16 mouse cellular contexts compared by ENCODE assay signal in genomic region chr6:113904406-113904805, GRCm38 (mm10).
"Had no signal": no experiment of that assay in that cellular context is flagged by ENCODE, and none has a peak within 500 bp of the region (broad histone marks: within the 10 kb centered on the region; RNA-seq: fewer than 3 reads in every experiment).

No protein-coding gene starts in this region.

- H3K27me3 ChIP-seq: midbrain, embryonic 13.5 days; neural tube, embryonic 13.5 days; neural tube, embryonic 15.5 days; stomach, embryonic 15.5 days had no signal

- H3K9me3 ChIP-seq: midbrain, embryonic 13.5 days; neural tube, embryonic 13.5 days; neural tube, embryonic 15.5 days; stomach, embryonic 15.5 days had no signal

- H3K4me1 ChIP-seq: neural tube, embryonic 13.5 days; neural tube, embryonic 15.5 days; stomach, embryonic 15.5 days had no signal

- ATAC-seq: midbrain, embryonic 13.5 days had no signal

- DNase-seq: lung, adult 18-20 months; lung, embryonic 14.5 days; lung, postnatal 10 days; lung, postnatal 4 days; right cerebral cortex, postnatal 14 days; thymus, adult 2 months; thymus, postnatal 25 days; thymus, postnatal 4 days had no signal

- H3K9ac ChIP-seq: liver, embryonic 14.5 days; lung, embryonic 14.5 days; midbrain, embryonic 13.5 days; neural tube, embryonic 13.5 days; neural tube, embryonic 15.5 days; stomach, embryonic 15.5 days had no signal

- H3K36me3 ChIP-seq: midbrain, embryonic 13.5 days; neural tube, embryonic 13.5 days; neural tube, embryonic 15.5 days; stomach, embryonic 15.5 days had no signal

- H3K4me2 ChIP-seq: lung, embryonic 14.5 days; midbrain, embryonic 11.5 days; midbrain, embryonic 13.5 days; neural tube, embryonic 13.5 days; neural tube, embryonic 15.5 days; stomach, embryonic 15.5 days had no signal

- H3K4me3 ChIP-seq: midbrain, embryonic 13.5 days; myocyte; neural tube, embryonic 13.5 days; neural tube, embryonic 15.5 days; stomach, embryonic 15.5 days had no signal

- H3K27ac ChIP-seq: liver, embryonic 14.5 days; midbrain, embryonic 13.5 days; neural tube, embryonic 13.5 days; neural tube, embryonic 15.5 days; stomach, embryonic 15.5 days; stomach, postnatal 0 days had no signal
